Mouse (Mus musculus) heart, adult 2 months (tissue): ENCODE results near the gene Fchsd2. TPM values are rescaled to one million over a fixed set of nuclear protein-coding genes. Genes with fewer than 3 reads are reported as not detected.

Experiments
- DNase-seq, 2 experiments: peaks; one replicate each; pipeline ENCODE4 v3.0.0; 2021
- H3K27ac ChIP-seq: fragments of 200-600 bp; 2 replicates; pipeline ENCODE4 v1.8.1; 2022
- H3K27me3 ChIP-seq: fragments of 200-500 bp; 2 replicates; pipeline ENCODE4 v1.6.1; 2012; ENCODE audit warnings: mild to moderate bottlenecking, low read length, inconsistent platforms, mixed read lengths; ENCODE audit not compliant: control insufficient read depth, insufficient read depth
- H3K36me3 ChIP-seq: fragments of 200-500 bp; 2 replicates; pipeline ENCODE4 v1.6.1; 2012; ENCODE audit warnings: low read length, inconsistent platforms; ENCODE audit not compliant: control insufficient read depth, insufficient read depth
- H3K4me1 ChIP-seq: fragments of 200-500 bp; 2 replicates; pipeline ENCODE4 v1.6.1; 2011; ENCODE audit warnings: low read length; ENCODE audit not compliant: control insufficient read depth, insufficient read depth
- H3K4me3 ChIP-seq: fragments of 200-600 bp; 2 replicates; pipeline ENCODE4 v1.8.1; 2022
- H3K79me2 ChIP-seq: fragments of 200-500 bp; replicated peaks from 2 replicates; pipeline ENCODE4 v1.6.1; 2012; ENCODE audit warnings: mild to moderate bottlenecking, inconsistent platforms, low read length, moderate library complexity, mixed read lengths; ENCODE audit not compliant: control insufficient read depth, insufficient read depth
- H3K9ac ChIP-seq: fragments of 200-500 bp; 2 replicates; pipeline ENCODE4 v1.6.1; 2012; ENCODE audit warnings: low read depth, mild to moderate bottlenecking, control low read depth, inconsistent platforms, low read length, mixed read lengths
- CTCF ChIP-seq: fragments of 200-600 bp; IDR thresholded peaks from 2 replicates; pipeline ENCODE4 v1.8.1; 2022; ENCODE audit warnings: antibody characterized with exemption, mild to moderate bottlenecking, moderate library complexity
- EP300 ChIP-seq: fragments of 200-500 bp; IDR thresholded peaks from 2 replicates; pipeline ENCODE4 v1.6.1; 2011; ENCODE audit warnings: low read depth, low read length, control low read depth; ENCODE audit not compliant: insufficient read depth
- POLR2A ChIP-seq: fragments of 200-500 bp; IDR thresholded peaks from 2 replicates; pipeline ENCODE4 v1.6.1; 2011; ENCODE audit warnings: mild to moderate bottlenecking, low read depth, low read length, control low read depth; ENCODE audit not compliant: insufficient read depth
- WGBS: fragments of 180-500 bp; shearing (Covaris S2); methylation state at CpG from one replicate; pipeline ENCODE4 v1.1.7; 2018; 5-methylcytosine and 5-hydroxymethylcytosine counted together
- intact Hi-C: fragments of 180-260 bp; cut with DNase I; formaldehyde crosslinking; loops from one replicate; pipeline ENCODE4 v1.15.1; 2025
- polyA plus RNA-seq: library from polyadenylated mRNA; depleted of rRNA; stranded (reverse); fragments of >200 nt; gene quantifications from 2 replicates; pipeline ENCODE4 v1.2.3, GENCODE M21; 2012
- total RNA-seq, 2 experiments: library from RNA; stranded (reverse); gene quantifications; 2 replicates each; pipeline ENCODE4 v1.2.3; 2021

The Fchsd2 gene
- total and polyA plus RNA-seq, 3 experiments: 5.6 to 22.4 (median 20.9) TPM

GRCm38 (mm10) chr7:101084816-101085456 is 7.7 kb upstream of the Fchsd2 start:
- Histone ChIP-seq H3K36me3 (peaks cover 11% of the 10 kb centered on the region), H3K27me3 (no peaks in the 10 kb centered on the region), H3K4me1 (peaks cover 18% of the 10 kb centered on the region), H3K9ac (no peak overlapping the region), H3K4me3 (no peak overlapping the region), H3K27ac (peak overlapping the region; percentile 72), H3K79me2 (no peaks in the 10 kb centered on the region)
- 88% methylated on average over 4 of the region's 4 CpGs for WGBS
- no peak for TF ChIP-seq EP300
- no peak for TF ChIP-seq CTCF
- no peak for TF ChIP-seq POLR2A
- intact Hi-C loops: no loop called here
- no peak for DNase-seq

GRCm38 (mm10) chr7:101085779-101086178 is 6.9 kb upstream of the Fchsd2 start:
- no peak overlapping the region; the same call in 1 of the 2 replicates for H3K9ac ChIP-seq
- no peaks in the 10 kb centered on the region for H3K27me3 ChIP-seq
- H3K4me3 ChIP-seq: no peak overlapping the region
- peak overlapping the region; percentile 72 for H3K27ac ChIP-seq
- WGBS: 24% methylated on average over 4 of the region's 4 CpGs
- intact Hi-C loops: no loop called here
- H3K79me2 ChIP-seq: no peaks in the 10 kb centered on the region
- peaks cover 18% of the 10 kb centered on the region for H3K4me1 ChIP-seq
- TF ChIP-seq EP300 (peak; percentile 63; the same call in 1 of the 2 replicates), CTCF (no peak)
- H3K36me3 ChIP-seq: peaks cover 11% of the 10 kb centered on the region
- peak; percentile 41 to 54 for DNase-seq

GRCm38 (mm10) chr7:101088687-101089086 is 4.0 kb upstream of the Fchsd2 start:
- Histone ChIP-seq H3K27ac (peak overlapping the region; percentile 72), H3K79me2 (no peaks in the 10 kb centered on the region), H3K4me3 (no peak overlapping the region), H3K9ac (no peak overlapping the region), H3K36me3 (peaks cover 11% of the 10 kb centered on the region), H3K4me1 (peaks cover 19% of the 10 kb centered on the region), H3K27me3 (no peaks in the 10 kb centered on the region)
- intact Hi-C loops: loop anchor here (2.0 kb wide), 1 partner anchor 20 kb away; no protein-coding TSS in a partner anchor
- WGBS: 29% methylated on average over 4 of the region's 4 CpGs
- TF ChIP-seq POLR2A (peak; percentile 25; the same call in 1 of the 2 replicates), EP300 (no peak)
- DNase-seq: peak; percentile 51 to 77

GRCm38 (mm10) chr7:101089242-101089641 is 3.4 kb upstream of the Fchsd2 start:
- intact Hi-C loops: loop anchor here (2.0 kb wide), 1 partner anchor 20 kb away; no protein-coding TSS in a partner anchor
- no peak for TF ChIP-seq EP300
- TF ChIP-seq POLR2A: no peak
- TF ChIP-seq CTCF: no peak
- peak in 1 of 2 experiments; percentile 28 for DNase-seq
- H3K27me3 ChIP-seq: no peaks in the 10 kb centered on the region
- 31% methylated on average over 3 of the region's 3 CpGs for WGBS
- no peak overlapping the region for H3K4me3 ChIP-seq
- peak overlapping the region; percentile 72 for H3K27ac ChIP-seq
- peaks cover 19% of the 10 kb centered on the region for H3K4me1 ChIP-seq
- H3K36me3 ChIP-seq: peaks cover 11% of the 10 kb centered on the region
- H3K79me2 ChIP-seq: no peaks in the 10 kb centered on the region
- no peak overlapping the region for H3K9ac ChIP-seq

- Histone ChIP-seq H3K4me3 (no peak overlapping the region), H3K27ac (peak overlapping the region; percentile 12; the same call in 1 of the 2 replicates), H3K36me3 (peaks cover 3% of the 10 kb centered on the region), H3K27me3 (no peaks in the 10 kb centered on the region), H3K4me1 (peaks cover 13% of the 10 kb centered on the region), H3K79me2 (no peaks in the 10 kb centered on the region), H3K9ac (no peak overlapping the region)
- TF ChIP-seq EP300 (no peak), POLR2A (no peak), CTCF (no peak)
- peak in 1 of 2 experiments; percentile 19 for DNase-seq
- intact Hi-C loops: no loop called here
- 74% methylated on average over 3 of the region's 3 CpGs for WGBS
Measured at GRCm38 (mm10) chr7:101093231-101093630, 568 bp downstream of the Fchsd2 start.

GRCm38 (mm10) chr7:101094746-101095145 is 2.1 kb downstream of the Fchsd2 start:
- H3K4me1 ChIP-seq: peaks cover 2% of the 10 kb centered on the region
- H3K4me3 ChIP-seq: no peak overlapping the region
- no peaks in the 10 kb centered on the region for H3K36me3 ChIP-seq
- no peak overlapping the region for H3K9ac ChIP-seq
- H3K27me3 ChIP-seq: no peaks in the 10 kb centered on the region
- TF ChIP-seq EP300 (no peak), POLR2A (no peak), CTCF (no peak)
- H3K79me2 ChIP-seq: no peaks in the 10 kb centered on the region
- intact Hi-C loops: no loop called here
- peak in 1 of 2 experiments; percentile 24 for DNase-seq
- H3K27ac ChIP-seq: no peak overlapping the region
- 85% methylated on average over 1 of the region's 1 CpGs for WGBS
